Mouse (Mus musculus) embryonic stem cell, embryonic (primary cell): ENCODE data around the gene Lrrc23.

Source experiments
- CTCF ChIA-PET, 4 experiments: fragments of 300-600 bp in 2 of 4; fragments of 350-600 bp in 2 of 4; sonication (Branson Sonifier 250); formaldehyde crosslinking; loops; one replicate each; lab custom pipeline; 2022; ENCODE audit warnings: inconsistent platforms in 2 of 4; lab: Charles Lee
- POLR2A ChIA-PET, 4 experiments: fragments of 300-600 bp in 2 of 4; fragments of 350-600 bp in 2 of 4; sonication (Branson Sonifier 250); formaldehyde crosslinking; loops; one replicate each; lab custom pipeline; 2022; ENCODE audit warnings: antibody characterized with exemption in 4 of 4, inconsistent platforms in 1 of 4; lab: Charles Lee

Lrrc23 gene

GRCm38 (mm10) chr6:124745490-124746295, 33.8 kb downstream of the Lrrc23 start:
- ChIA-PET CTCF (interaction anchor here (0.6 to 3.4 kb wide), 44 partner anchors 10 to 273 kb away, joined by 3 to 46 read pairs (median 4); partner anchors contain the start of genes Gm45234 (in 3 of the 4), Emg1 (in 2 of the 4), Phb2 (in 2 of the 4) and Atn1 (in 1 of the 4)), POLR2A (interaction anchor here (0.6 to 23.3 kb wide), 88 partner anchors 11 to 825 kb away, joined by 3 to 686 read pairs (median 4); partner anchors contain the start of genes Atn1 (in 3 of the 4), Cdca3 (in 3 of the 4), Emg1 (in 3 of the 4) and Gm45234 (in 3 of the 4))

DNA sequence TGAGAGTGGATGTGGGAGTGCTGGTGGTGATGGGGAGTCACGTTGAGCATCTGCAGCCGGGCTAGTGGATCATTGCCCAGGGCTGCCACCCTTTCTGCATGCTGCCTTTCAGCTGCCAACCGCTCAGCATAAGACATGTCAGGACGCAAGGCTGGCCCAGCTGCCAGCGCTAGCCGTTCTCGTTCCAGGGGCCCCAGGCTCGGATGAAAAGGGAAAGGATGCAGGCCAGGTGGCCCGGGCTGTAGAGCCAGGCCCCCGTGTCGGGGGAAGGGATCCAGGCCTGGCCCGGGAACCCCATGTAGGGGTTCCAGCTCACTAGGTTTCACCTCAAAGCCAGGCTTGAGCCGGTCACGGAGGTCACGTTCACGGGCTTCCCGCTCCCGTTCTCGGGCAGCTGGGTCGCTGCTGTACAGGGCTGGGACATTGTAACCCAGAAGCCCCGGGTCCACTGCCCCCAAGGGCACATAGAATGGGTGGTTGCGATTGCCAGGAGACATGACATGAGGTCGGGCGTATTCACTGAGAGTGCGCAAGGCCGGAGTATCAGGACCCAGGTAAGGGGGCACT, 34.7 kb downstream of the Lrrc23 start:
- POLR2A ChIA-PET: interaction anchor here (0.6 to 23.3 kb wide), 92 partner anchors 12 to 470 kb away, joined by 3 to 686 read pairs (median 4); partner anchors contain the start of genes Atn1 (in 3 of the 4), Cdca3 (in 3 of the 4), Emg1 (in 3 of the 4) and Gm45234 (in 3 of the 4)

GRCm38 (mm10) chr6:124743647-124744046, 35.9 kb downstream of the Lrrc23 start:
- CTCF ChIA-PET: interaction anchor here in 2 of 4 experiments (0.9 to 3.4 kb wide), 4 partner anchors 14 to 41 kb away, joined by 4 to 46 read pairs (median 8); partner anchors contain the start of genes Atn1 (in 1 of the 2) and Gm45234 (in 1 of the 2)
- POLR2A ChIA-PET: interaction anchor here (0.6 to 23.3 kb wide), 31 partner anchors 12 to 422 kb away, joined by 3 to 686 read pairs (median 6); partner anchors contain the start of genes Atn1 (in 3 of the 4), Gm45234 (in 3 of the 4), Cdca3 (in 2 of the 4) and Emg1 (in 2 of the 4)

More for the DNA sequence above, 34.7 kb downstream of the Lrrc23 start:
- CTCF ChIA-PET: interaction anchor here (0.5 to 3.4 kb wide), 40 partner anchors 10 to 1960 kb away, joined by 3 to 46 read pairs (median 4); partner anchors contain the start of genes Gm45234 (in 3 of the 4), Emg1 (in 2 of the 4), Phb2 (in 2 of the 4) and Atn1 (in 1 of the 4)

DNA sequence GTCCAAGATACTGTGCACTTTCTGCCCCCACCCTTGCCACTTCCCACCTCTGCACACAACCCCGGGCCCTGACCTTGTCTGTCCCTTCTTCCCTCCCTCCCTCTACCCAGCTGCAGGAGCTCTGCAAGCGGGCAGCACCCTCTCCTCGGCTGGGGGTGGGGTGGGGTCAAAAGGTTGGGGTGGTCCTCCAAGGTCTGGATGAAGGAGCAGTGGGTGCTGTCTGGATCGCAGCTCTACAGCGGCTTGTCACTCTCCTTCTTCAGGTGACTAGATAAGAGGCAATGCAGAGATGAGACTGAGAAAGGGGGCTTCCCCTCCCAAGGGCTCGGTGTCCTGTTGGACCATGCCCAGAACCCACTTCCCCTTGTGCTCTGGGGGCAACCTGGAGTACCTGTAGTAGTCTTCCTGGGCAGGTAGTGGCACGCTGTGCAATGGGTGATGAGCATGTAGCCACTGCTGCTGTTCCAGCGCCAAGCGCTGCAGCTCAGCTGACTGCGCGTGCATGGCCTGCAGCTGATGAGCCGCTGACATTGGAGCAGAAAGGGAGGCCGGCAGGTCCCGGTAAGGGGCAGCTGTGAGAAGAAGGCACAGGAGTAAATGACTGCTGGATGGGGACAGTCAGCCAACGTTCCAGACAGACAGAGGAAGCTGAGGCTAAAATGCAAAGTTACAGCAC, 36.5 kb downstream of the Lrrc23 start:
- CTCF ChIA-PET: interaction anchor here in 1 of 4 experiments (3.4 kb wide), 1 partner anchor 15 kb away, joined by 46 read pairs; the partner anchor contains the start of genes Atn1 and Gm45234
- POLR2A ChIA-PET: interaction anchor here (0.6 to 23.3 kb wide), 27 partner anchors 11 to 423 kb away, joined by 3 to 686 read pairs (median 6); partner anchors contain the start of genes Atn1 (in 3 of the 4), Gm45234 (in 3 of the 4), Cdca3 (in 2 of the 4) and Emg1 (in 2 of the 4)

DNA sequence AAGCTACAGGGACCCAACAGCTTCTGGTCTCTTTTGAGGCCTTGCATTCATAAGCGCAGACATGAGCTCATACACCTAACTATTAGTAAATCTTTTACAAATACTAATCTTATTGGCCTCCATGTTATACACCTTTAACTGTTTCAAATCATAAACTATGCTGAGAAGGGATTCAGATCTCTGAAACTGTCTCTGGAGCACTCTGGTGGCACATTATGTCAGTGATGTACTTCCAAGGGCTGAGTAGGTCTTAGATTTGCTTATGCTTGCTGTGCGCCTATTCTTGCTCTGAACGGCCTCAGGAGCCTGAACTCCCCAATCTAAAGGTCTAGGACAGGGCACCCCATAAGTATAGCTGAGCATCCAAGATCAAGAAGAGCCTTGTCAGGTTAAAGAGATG, 37.7 kb downstream of the Lrrc23 start:
- POLR2A ChIA-PET: interaction anchor here (0.5 to 23.3 kb wide), 259 partner anchors 8 to 823 kb away, joined by 3 to 686 read pairs (median 5); partner anchors contain the start of genes Atn1 (in 4 of the 4), Emg1 (in 4 of the 4), Gm45234 (in 4 of the 4) and Phb2 (in 4 of the 4)
- CTCF ChIA-PET: interaction anchor here (0.6 to 2.1 kb wide), 14 partner anchors 14 to 450 kb away, joined by 3 to 12 read pairs (median 4); partner anchors contain the start of genes Cdca3 (in 1 of the 4), Emg1 (in 1 of the 4), Gm45234 (in 1 of the 4) and Mrpl51 (in 1 of the 4)

GRCm38 (mm10) chr6:124740888-124741761, 38.4 kb downstream of the Lrrc23 start, which contains the start of gene Grcc10:
TSS of gene Grcc10 (minus strand) at chr6:124741374.
- POLR2A ChIA-PET: interaction anchor here (0.5 to 23.3 kb wide), 284 partner anchors 8 to 1866 kb away, joined by 3 to 686 read pairs (median 4); partner anchors contain the start of genes Atn1 (in 4 of the 4), C1rl (in 4 of the 4), Cdca3 (in 4 of the 4) and Emg1 (in 4 of the 4)
- CTCF ChIA-PET: interaction anchor here (0.6 to 2.1 kb wide), 19 partner anchors 15 to 450 kb away, joined by 3 to 12 read pairs (median 4); partner anchors contain the start of genes Cdca3 (in 1 of the 4), Emg1 (in 1 of the 4), Gm45234 (in 1 of the 4) and Lpcat3 (in 1 of the 4)

GRCm38 (mm10) chr6:124740211-124740887, 39.2 kb downstream of the Lrrc23 start:
- CTCF ChIA-PET: interaction anchor here in 3 of 4 experiments (0.6 to 2.1 kb wide), 11 partner anchors 17 to 107 kb away, joined by 3 to 12 read pairs (median 5); no protein-coding TSS in a partner anchor
- POLR2A ChIA-PET: interaction anchor here (0.5 to 23.3 kb wide), 160 partner anchors 8 to 1865 kb away, joined by 3 to 686 read pairs (median 7); partner anchors contain the start of genes Atn1 (in 4 of the 4), C1rl (in 4 of the 4), Cdca3 (in 4 of the 4) and Emg1 (in 4 of the 4)

DNA sequence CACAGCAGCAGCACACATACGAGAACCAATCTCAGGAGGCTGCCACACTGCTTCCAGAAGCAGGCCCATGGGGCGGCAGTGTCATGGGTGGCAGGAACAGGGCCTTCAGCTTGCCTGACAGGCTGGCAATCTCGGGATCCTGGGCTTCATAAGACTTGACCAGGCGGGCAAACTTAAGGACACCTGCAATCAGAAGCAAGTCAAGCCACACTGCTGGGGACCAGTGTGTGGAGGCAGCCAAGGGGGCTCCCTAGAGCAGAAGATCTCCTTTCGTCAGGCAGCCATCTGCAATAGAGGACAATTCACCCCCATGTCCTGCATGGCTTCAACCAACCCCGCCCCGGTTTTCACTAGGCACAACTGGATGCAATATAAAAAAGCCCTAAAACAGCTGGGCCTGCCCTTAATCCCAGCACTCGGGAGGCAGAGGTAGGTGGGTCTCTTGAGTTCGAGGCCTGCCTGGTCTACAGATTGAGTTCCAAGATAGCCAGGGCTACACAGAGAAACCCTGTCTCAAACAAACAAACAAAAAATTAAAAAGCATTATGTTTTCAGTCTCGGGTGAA, 40.2 kb downstream of the Lrrc23 start:
- ChIA-PET CTCF (interaction anchor here in 3 of 4 experiments (1.0 to 2.1 kb wide), 11 partner anchors 20 to 266 kb away, joined by 3 to 11 read pairs (median 4); partner anchors contain the start of gene Lpcat3 (in 1 of the 3)), POLR2A (interaction anchor here (0.5 to 23.3 kb wide), 56 partner anchors 8 to 452 kb away, joined by 3 to 686 read pairs (median 6); partner anchors contain the start of genes Emg1 (in 3 of the 4), Phb2 (in 3 of the 4), Atn1 (in 2 of the 4) and Eno2 (in 2 of the 4))

DNA sequence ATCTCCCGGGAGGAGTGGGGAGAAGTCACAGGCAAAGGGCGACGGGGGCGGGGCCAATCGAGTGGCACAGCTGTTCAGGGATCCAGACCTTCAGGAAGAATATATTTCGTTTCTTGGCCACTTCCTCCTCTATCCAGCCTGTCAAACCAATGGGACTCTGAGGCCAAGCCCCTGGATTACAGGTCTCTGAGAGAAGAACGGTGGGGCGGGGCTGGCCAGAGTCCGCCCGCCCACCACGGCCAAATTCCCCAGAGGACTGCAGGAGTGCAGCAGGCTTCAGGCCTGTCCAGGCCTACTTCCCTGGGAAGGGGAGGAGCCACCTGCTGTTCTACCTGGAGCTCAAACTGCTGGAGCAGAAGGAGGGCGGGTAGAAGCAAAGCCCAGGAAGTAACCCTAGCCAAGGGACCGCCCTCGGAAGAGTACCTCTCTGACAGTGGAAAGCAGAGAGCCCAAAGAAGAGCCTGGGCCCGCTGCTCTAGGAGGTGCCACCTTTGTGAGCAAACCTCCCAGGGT, 41.0 kb downstream of the Lrrc23 start, which contains the start of gene Ptpn6:
Gene Ptpn6 (minus strand): TSS at position 204 of the 513 bp plus-strand sequence.
- POLR2A ChIA-PET: interaction anchor here (0.5 to 23.3 kb wide), 57 partner anchors 8 to 453 kb away, joined by 3 to 686 read pairs (median 5); partner anchors contain the start of genes Emg1 (in 3 of the 4), Phb2 (in 3 of the 4), Atn1 (in 2 of the 4) and Cdca3 (in 2 of the 4)

DNA sequence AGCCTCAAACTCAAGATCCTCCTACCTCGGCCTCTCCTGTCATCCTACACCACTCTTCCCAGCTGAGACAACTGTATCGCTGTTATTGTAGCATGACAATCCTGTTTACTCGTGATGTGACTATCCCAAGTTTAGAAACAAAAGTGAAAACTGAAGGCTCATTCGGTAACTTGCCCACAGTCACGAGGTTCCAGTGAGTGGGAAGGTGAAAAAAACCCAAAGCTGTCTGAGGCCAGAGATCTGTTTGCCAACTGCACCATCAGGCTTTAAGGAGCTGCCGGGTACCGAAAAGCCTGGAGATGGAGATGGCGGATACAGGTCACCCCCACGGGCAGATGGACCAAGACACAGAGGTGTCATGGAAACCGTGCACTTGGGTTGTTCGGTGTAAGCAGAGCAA, 42.5 kb downstream of the Lrrc23 start:
- ChIA-PET POLR2A (interaction anchor here in 3 of 4 experiments (0.8 to 23.3 kb wide), 7 partner anchors 7 to 69 kb away, joined by 3 to 686 read pairs (median 246); partner anchors contain the start of genes Emg1 (in 3 of the 3), Phb2 (in 3 of the 3), Atn1 (in 2 of the 3) and Gm45234 (in 2 of the 3)), CTCF (interaction anchor here in 1 of 4 experiments (0.8 kb wide), 1 partner anchor 34 kb away, joined by 3 read pairs; no protein-coding TSS in a partner anchor)

More for the DNA sequence above, 41.0 kb downstream of the Lrrc23 start, which contains the start of gene Ptpn6:
- CTCF ChIA-PET: interaction anchor here in 3 of 4 experiments (0.9 to 2.1 kb wide), 13 partner anchors 19 to 265 kb away, joined by 3 to 11 read pairs (median 4); partner anchors contain the start of genes Emg1 (in 1 of the 3), Lpcat3 (in 1 of the 3) and Phb2 (in 1 of the 3)

GRCm38 (mm10) chr6:124734417-124734816, 45.1 kb downstream of the Lrrc23 start:
- ChIA-PET CTCF (interaction anchor here in 1 of 4 experiments (1.1 kb wide), 1 partner anchor 11 kb away, joined by 3 read pairs; no protein-coding TSS in a partner anchor), POLR2A (interaction anchor here in 2 of 4 experiments (0.6 to 23.3 kb wide), 6 partner anchors 10 to 254 kb away, joined by 3 to 686 read pairs (median 28); partner anchors contain the start of genes Atn1 (in 1 of the 2), Emg1 (in 1 of the 2), Eno2 (in 1 of the 2) and Gm45234 (in 1 of the 2))

DNA sequence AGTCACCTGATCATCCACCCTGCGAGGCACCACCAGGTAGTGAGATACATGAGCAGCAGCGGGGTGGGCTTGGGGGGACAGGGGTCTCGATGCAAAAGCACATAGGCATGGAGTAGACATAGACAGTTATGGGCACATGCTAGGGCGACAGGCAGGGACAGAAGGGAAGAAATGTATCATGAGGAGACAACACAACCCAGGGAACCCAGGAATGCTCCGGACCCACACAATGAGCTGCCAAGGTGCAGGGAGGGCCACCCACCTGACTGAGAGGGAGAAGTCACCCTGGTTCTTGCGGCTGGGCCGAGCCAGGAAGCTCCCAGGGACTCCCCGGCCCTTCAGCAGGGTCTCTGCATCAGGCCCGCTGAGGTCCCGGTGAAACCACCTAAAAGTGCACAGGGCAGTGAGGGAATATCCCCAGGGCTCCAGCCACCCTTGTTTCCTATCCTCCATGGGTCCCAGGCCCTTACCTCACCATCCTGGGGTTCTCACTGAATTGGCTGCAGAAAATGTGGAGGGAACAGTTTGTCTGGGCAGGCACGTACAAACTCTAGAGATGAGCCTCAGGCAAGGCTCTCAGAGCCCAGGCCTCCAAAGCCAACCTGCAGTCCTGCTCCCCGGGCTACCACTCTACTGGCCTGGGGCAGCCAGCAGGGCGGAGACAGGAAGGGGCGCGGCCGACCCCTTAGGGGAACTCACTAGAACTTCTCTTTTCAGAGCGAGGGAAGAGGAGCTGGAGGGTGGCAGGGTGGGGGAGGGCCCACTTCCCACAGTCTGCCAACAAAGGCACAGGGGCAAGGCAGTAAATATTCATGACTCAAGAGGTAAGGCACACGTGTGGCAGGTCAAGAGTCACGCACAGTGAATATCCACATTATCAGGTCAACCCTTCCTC, 46.8 kb downstream of the Lrrc23 start:
- CTCF ChIA-PET: interaction anchor here in 3 of 4 experiments (0.5 to 2.4 kb wide), 10 partner anchors 12 to 220 kb away, joined by 3 to 10 read pairs (median 4); no protein-coding TSS in a partner anchor
- POLR2A ChIA-PET: interaction anchor here (0.5 to 23.3 kb wide), 31 partner anchors 8 to 459 kb away, joined by 3 to 686 read pairs (median 4); partner anchors contain the start of genes Grcc10 (in 4 of the 4), Emg1 (in 3 of the 4), Phb2 (in 3 of the 4) and Atn1 (in 2 of the 4)
